Mouse (Mus musculus) stomach, embryonic 14.5 days (tissue): Measurements from ENCODE around the gene Strn. TPM values are rescaled to one million over a fixed set of nuclear protein-coding genes. Genes with fewer than 3 reads are reported as not detected.

Source experiments
- ATAC-seq: fragments of 200-750 bp; cut with Nextera tagmentation; 2 replicates; pipeline ENCODE4 v1.8.0; 2017; ENCODE audit warnings: low read depth, moderate TSS enrichment; ENCODE audit not compliant: insufficient number of reproducible peaks, insufficient read depth, low FRiP score
- H3K27ac ChIP-seq: fragments of 300-500 bp; sonication (generic); 2 replicates; pipeline ENCODE4 v1.5.1; 2014; ENCODE audit warnings: mild to moderate bottlenecking, low read length, moderate library complexity, mixed read lengths
- H3K27me3 ChIP-seq: fragments of 300-500 bp; sonication (generic); 2 replicates; pipeline ENCODE4 v1.6.1; 2014; ENCODE audit warnings: low read length, control low read depth, mixed read lengths; ENCODE audit not compliant: control insufficient read depth, insufficient read depth
- H3K36me3 ChIP-seq: fragments of 300-500 bp; sonication (generic); 2 replicates; pipeline ENCODE4 v1.6.1; 2014; ENCODE audit warnings: mild to moderate bottlenecking, control low read depth, low read length, moderate library complexity, mixed read lengths; ENCODE audit not compliant: control insufficient read depth, insufficient read depth
- H3K4me1 ChIP-seq: fragments of 300-500 bp; sonication (generic); 2 replicates; pipeline ENCODE4 v1.6.1; 2014; ENCODE audit warnings: low read length, control low read depth, mixed read lengths; ENCODE audit not compliant: control insufficient read depth, insufficient read depth
- H3K4me2 ChIP-seq: fragments of 300-500 bp; sonication (generic); replicated peaks from 2 replicates; pipeline ENCODE4 v1.6.1; 2014; ENCODE audit warnings: low read depth, low read length, control low read depth
- H3K4me3 ChIP-seq: fragments of 300-500 bp; sonication (generic); 2 replicates; pipeline ENCODE4 v1.5.1; 2014; ENCODE audit warnings: low read depth, low read length, control low read depth
- H3K9ac ChIP-seq: fragments of 300-500 bp; sonication (generic); replicated peaks from 2 replicates; pipeline ENCODE4 v1.6.1; 2014; ENCODE audit warnings: low read depth, mild to moderate bottlenecking, control low read depth, low read length, moderate library complexity, mixed read lengths
- H3K9me3 ChIP-seq: fragments of 300-500 bp; sonication (generic); 2 replicates; pipeline ENCODE4 v1.6.1; 2016; ENCODE audit warnings: low read depth, low read length, control low read depth; ENCODE audit not compliant: control insufficient read depth
- WGBS: fragments of 180-500 bp; shearing (Covaris S2); extraction: QIAGEN DNeasy Blood & Tissue Kit; methylation state at CpG from one replicate; pipeline ENCODE4 v1.1.7; 2014; 5-methylcytosine and 5-hydroxymethylcytosine counted together
- polyA plus RNA-seq: library from polyadenylated mRNA; unstranded; fragments of >200 nt; fragmentation: Nextera tagmentation; extraction: Ambion mirVana; gene quantifications from 2 replicates; pipeline ENCODE4 v1.2.1, GENCODE M21; 2014

The Strn gene
- polyA plus RNA-seq, 1 experiment from 2014 or later: 7.6 TPM

DNA sequence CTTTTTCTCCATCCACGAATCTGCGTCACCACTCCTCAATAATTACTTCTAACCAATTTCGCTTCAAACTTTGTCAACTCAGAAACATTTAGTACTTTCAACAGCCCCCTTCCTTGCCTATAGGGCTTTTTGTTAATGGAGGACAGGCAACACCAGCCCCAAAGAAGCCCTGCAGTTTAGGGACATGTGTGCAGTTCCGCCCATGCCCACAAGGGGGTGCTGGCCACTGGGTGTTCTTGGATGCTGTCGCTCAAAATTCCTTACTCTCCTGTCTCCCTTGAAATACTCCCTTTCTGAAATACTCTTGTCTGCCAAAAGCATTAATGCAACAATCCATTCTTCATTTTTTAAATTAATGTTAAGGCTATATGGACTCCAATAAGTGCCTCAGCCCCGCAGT is 132.6 kb downstream of the Strn start:
- Histone ChIP-seq H3K4me3 (no peak overlapping the region), H3K36me3 (no peaks in the 10 kb centered on the region), H3K4me2 (no peak overlapping the region), H3K27ac (no peak overlapping the region), H3K9ac (no peak overlapping the region), H3K9me3 (no peaks in the 10 kb centered on the region), H3K27me3 (no peaks in the 10 kb centered on the region), H3K4me1 (no peaks in the 10 kb centered on the region)
- ATAC-seq: no peak
- 73% methylated on average over 6 of the region's 6 CpGs for WGBS

DNA sequence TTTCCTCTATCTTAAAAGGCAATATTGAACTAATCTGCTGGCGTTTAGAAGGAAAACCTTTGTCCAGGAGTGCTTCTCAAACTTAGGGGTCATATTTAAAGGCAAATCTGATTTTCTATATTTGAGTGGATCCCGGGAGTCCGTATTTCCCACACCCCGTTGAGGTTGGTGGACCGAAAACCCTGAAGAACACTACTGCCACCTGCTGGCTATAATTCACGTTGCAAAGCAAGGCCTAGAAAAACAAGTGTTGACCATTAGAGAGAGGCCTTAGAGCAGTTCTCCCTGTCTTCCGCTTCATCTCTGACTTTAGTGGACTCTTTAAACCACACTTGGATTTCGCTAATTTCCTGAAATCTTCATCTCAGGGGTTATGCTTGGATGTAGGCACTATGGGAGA is 133.1 kb downstream of the Strn start:
- Histone ChIP-seq H3K27ac (no peak overlapping the region), H3K36me3 (no peaks in the 10 kb centered on the region), H3K4me1 (no peaks in the 10 kb centered on the region), H3K27me3 (no peaks in the 10 kb centered on the region), H3K4me3 (no peak overlapping the region), H3K9me3 (no peaks in the 10 kb centered on the region), H3K9ac (no peak overlapping the region), H3K4me2 (no peak overlapping the region)
- 32% methylated on average over 8 of the region's 8 CpGs for WGBS
- ATAC-seq: no peak

DNA sequence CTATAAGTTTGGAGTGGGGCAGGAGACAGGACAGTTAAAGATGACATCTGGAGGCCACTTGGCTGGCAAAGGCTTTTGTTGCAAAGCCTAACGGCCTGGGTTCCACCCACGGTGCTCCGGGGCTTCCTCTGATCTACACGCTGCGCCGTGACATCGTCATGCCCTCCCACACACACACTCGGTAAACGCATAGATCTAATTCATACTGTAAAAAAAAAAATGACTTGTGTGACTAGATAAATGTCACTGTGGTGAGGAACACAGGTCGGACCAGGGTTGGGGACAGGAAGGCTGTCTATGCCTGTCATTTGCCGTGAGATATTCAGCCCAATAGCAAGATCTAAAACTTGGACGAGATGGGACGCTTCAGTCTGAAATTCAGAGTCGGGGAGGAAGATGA is 134.7 kb downstream of the Strn start:
- Histone ChIP-seq H3K27ac (no peak overlapping the region), H3K4me3 (no peak overlapping the region), H3K9me3 (no peaks in the 10 kb centered on the region), H3K9ac (no peak overlapping the region), H3K4me1 (no peaks in the 10 kb centered on the region), H3K36me3 (no peaks in the 10 kb centered on the region), H3K27me3 (no peaks in the 10 kb centered on the region), H3K4me2 (no peak overlapping the region)
- 83% methylated on average over 14 of the region's 14 CpGs for WGBS
- ATAC-seq: no peak

DNA sequence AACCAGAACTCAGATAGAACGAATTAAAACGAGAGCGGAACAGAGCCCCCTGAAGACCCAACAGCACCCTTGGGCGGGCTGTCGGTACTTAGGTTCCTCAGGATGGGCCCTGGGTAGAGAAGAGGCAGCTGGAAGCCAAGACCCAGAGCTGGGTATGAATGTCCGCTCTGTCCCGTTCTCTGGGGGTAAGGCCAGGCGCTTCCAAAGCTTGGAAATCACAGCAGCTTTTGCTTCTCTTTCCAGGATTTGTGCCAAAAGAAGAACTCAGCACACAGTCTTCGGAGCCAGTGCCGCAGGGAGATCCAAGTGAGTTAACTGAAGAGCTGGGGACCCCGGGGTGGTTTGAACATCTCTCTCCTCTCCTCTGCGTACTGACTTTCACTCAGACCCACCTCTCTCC is 135.4 kb downstream of the Strn start:
- H3K4me3 ChIP-seq: no peak overlapping the region
- no peak for ATAC-seq
- H3K4me2 ChIP-seq: no peak overlapping the region
- WGBS: 86% methylated on average over 12 of the region's 12 CpGs
- no peaks in the 10 kb centered on the region for H3K27me3 ChIP-seq
- H3K36me3 ChIP-seq: no peaks in the 10 kb centered on the region
- H3K27ac ChIP-seq: no peak overlapping the region
- H3K9me3 ChIP-seq: no peaks in the 10 kb centered on the region
- no peaks in the 10 kb centered on the region for H3K4me1 ChIP-seq
- no peak overlapping the region for H3K9ac ChIP-seq

DNA sequence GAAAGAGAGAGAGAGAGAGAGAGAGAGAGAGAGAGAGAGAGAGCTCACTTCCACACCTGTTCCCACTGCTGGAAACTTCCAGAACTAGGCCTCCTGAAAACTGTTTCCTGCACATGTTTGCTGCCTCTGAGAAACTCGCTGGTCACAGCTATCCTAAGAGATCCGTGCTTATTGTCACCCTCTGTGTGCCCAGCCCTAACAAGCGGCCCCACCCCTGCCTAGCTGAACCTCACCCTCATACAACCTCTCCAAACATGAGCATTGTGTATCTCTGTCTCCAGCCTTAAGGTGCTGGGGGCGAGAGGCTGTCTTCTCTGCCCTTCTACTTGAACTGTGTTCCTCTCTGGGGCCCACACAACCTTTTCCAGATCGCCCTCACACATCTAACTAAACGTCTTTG is 136.0 kb downstream of the Strn start:
- H3K27ac ChIP-seq: no peak overlapping the region
- H3K36me3 ChIP-seq: no peaks in the 10 kb centered on the region
- no peaks in the 10 kb centered on the region for H3K4me1 ChIP-seq
- H3K9me3 ChIP-seq: no peaks in the 10 kb centered on the region
- no peak for ATAC-seq
- H3K4me2 ChIP-seq: no peak overlapping the region
- no peak overlapping the region for H3K4me3 ChIP-seq
- H3K27me3 ChIP-seq: no peaks in the 10 kb centered on the region
- no peak overlapping the region for H3K9ac ChIP-seq
- WGBS: 58% methylated on average over 6 of the region's 6 CpGs

Other genes with a start within 250 kb of the Strn start
- 0.20 and 0.29 TPM in 2 replicates for gene Vit, start 229.1 kb downstream of the Strn start, polyA plus RNA-seq
- gene Heatr5b, start 98.2 kb upstream of the Strn start, polyA plus RNA-seq: 12.5 and 15.0 TPM in 2 replicates
- 36.8 and 44.3 TPM in 2 replicates for gene Gpatch11, start 98.4 kb upstream of the Strn start, polyA plus RNA-seq
- 12.8 and 18.9 TPM in 2 replicates for gene Eif2ak2, start 145.4 kb upstream of the Strn start, polyA plus RNA-seq
- gene Sult6b1, start 169.8 kb upstream of the Strn start, polyA plus RNA-seq: 0.24 TPM in 1 of 2 replicates, not detected in the other
- 113 and 122 TPM in 2 replicates for gene Cebpzos, start 179.3 kb upstream of the Strn start, polyA plus RNA-seq
- gene Cebpz, start 199.9 kb upstream of the Strn start, polyA plus RNA-seq: 61.0 and 72.0 TPM in 2 replicates
- gene Ndufaf7, start 199.9 kb upstream of the Strn start, polyA plus RNA-seq: 62.0 and 63.8 TPM in 2 replicates